Mouse (Mus musculus) liver, embryonic 11.5 days (tissue): ENCODE measurements at regions not wholly inside any gene's neighbourhood (a gene's known extent, or its start where the extent isn't known, plus 50 kb on each side); places are given as distances from the start of the nearest gene placed in this dataset.

Source experiments
- ATAC-seq: fragments of 200-750 bp; cut with Nextera tagmentation; replicated peaks from 2 replicates; pipeline ENCODE4 v1.8.0; 2017; ENCODE audit warnings: moderate number of reproducible peaks, mild to moderate bottlenecking, moderate TSS enrichment, moderate library complexity; ENCODE audit not compliant: low FRiP score
- DNase-seq: peaks from one replicate; pipeline ENCODE4 v3.0.0-alpha.2; 2017; ENCODE audit warnings: low spot score
- H3K27ac ChIP-seq: fragments of 300-500 bp; sonication (generic); 2 replicates; pipeline ENCODE4 v1.5.1; 2014; ENCODE audit warnings: mild to moderate bottlenecking, low read depth, low read length, control low read depth
- H3K27me3 ChIP-seq: fragments of 300-500 bp; sonication (generic); replicated peaks from 2 replicates; pipeline ENCODE4 v1.6.1; 2014; ENCODE audit warnings: low read length, mixed read lengths; ENCODE audit not compliant: control insufficient read depth, insufficient read depth
- H3K36me3 ChIP-seq: fragments of 300-500 bp; sonication (generic); 2 replicates; pipeline ENCODE4 v1.6.1; 2014; ENCODE audit warnings: mild to moderate bottlenecking, low read length, moderate library complexity, mixed read lengths; ENCODE audit not compliant: control insufficient read depth, insufficient read depth
- H3K4me1 ChIP-seq: fragments of 300-500 bp; sonication (generic); replicated peaks from 2 replicates; pipeline ENCODE4 v1.6.1; 2014; ENCODE audit warnings: low read length, mixed read lengths; ENCODE audit not compliant: control insufficient read depth, insufficient read depth
- H3K4me2 ChIP-seq: fragments of 300-500 bp; sonication (generic); 2 replicates; pipeline ENCODE4 v1.6.1; 2014; ENCODE audit warnings: mild to moderate bottlenecking, control low read depth, moderate library complexity
- H3K4me3 ChIP-seq: fragments of 300-500 bp; sonication (generic); 2 replicates; pipeline ENCODE4 v1.5.1; 2014; ENCODE audit warnings: low read depth, low read length, control low read depth
- H3K9ac ChIP-seq: fragments of 300-500 bp; sonication (generic); 2 replicates; pipeline ENCODE4 v1.6.1; 2014; ENCODE audit warnings: low read depth, low read length, control low read depth
- H3K9me3 ChIP-seq: fragments of 300-500 bp; sonication (generic); 2 replicates; pipeline ENCODE4 v1.6.1; 2016; ENCODE audit warnings: low read length, inconsistent platforms, mixed read lengths; ENCODE audit not compliant: control insufficient read depth
- WGBS: fragments of 180-500 bp; shearing (Covaris S2); extraction: QIAGEN DNeasy Blood & Tissue Kit; methylation state at CpG from one replicate; pipeline ENCODE4 v1.1.7; 2014; 5-methylcytosine and 5-hydroxymethylcytosine counted together

GRCm38 (mm10) chr7:125383021-125383420 is 61.5 kb upstream of the Kdm8 start:
- ATAC-seq, result no peak
- DNase-seq, result no peak
- no peak overlapping the region for H3K4me2 ChIP-seq
- H3K9ac ChIP-seq, result no peak overlapping the region
- no peaks in the 10 kb centered on the region for H3K27me3 ChIP-seq
- WGBS, result 41% methylated on average over 2 of the region's 2 CpGs
- H3K9me3 ChIP-seq, result no peaks in the 10 kb centered on the region
- H3K4me3 ChIP-seq, result no peak overlapping the region
- H3K27ac ChIP-seq, result no peak overlapping the region
- H3K4me1 ChIP-seq, result no peaks in the 10 kb centered on the region
- no peaks in the 10 kb centered on the region for H3K36me3 ChIP-seq

DNA sequence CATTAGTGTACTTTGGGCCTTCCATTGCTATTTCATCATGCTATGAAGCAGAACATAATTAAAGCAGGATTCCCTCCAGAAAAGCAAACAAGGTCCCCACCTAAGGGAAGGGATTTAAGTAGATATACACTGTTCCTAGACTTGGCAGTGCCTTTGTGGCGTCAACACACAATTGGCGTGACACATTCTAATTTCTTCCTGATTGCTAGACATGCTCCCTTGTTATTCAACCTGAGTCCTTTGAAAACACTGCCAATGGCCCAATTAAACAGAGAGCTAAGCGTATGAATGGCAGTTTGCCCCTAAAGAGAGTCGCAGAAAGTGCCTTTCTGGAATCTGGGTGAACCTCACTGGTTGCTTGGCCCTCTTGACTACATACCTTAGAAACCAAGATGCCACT is 60.3 kb upstream of the Kdm8 start:
- Histone ChIP-seq H3K9ac (no peak overlapping the region), H3K27me3 (no peaks in the 10 kb centered on the region), H3K4me3 (no peak overlapping the region), H3K4me1 (no peaks in the 10 kb centered on the region), H3K27ac (no peak overlapping the region), H3K4me2 (no peak overlapping the region), H3K36me3 (no peaks in the 10 kb centered on the region), H3K9me3 (no peaks in the 10 kb centered on the region)
- WGBS, result 82% methylated on average over 4 of the region's 4 CpGs
- no peak for DNase-seq
- ATAC-seq, result no peak

GRCm38 (mm10) chr7:125392536-125392935 is 51.9 kb upstream of the Kdm8 start:
- H3K9me3 ChIP-seq, result no peaks in the 10 kb centered on the region
- DNase-seq, result no peak
- WGBS, result 42% methylated on average over 3 of the region's 3 CpGs
- no peak overlapping the region for H3K4me3 ChIP-seq
- ATAC-seq, result no peak
- no peak overlapping the region for H3K9ac ChIP-seq
- no peaks in the 10 kb centered on the region for H3K36me3 ChIP-seq
- H3K27me3 ChIP-seq, result 0 out of 2 replicates have a peak, but pooled peaks cover 2% of the 10 kb centered on the region
- H3K4me1 ChIP-seq, result peaks cover 2% of the 10 kb centered on the region; the same call in 1 of the 2 replicates
- no peak overlapping the region for H3K27ac ChIP-seq
- H3K4me2 ChIP-seq, result no peak overlapping the region

GRCm38 (mm10) chr7:125393228-125393627 is 51.2 kb upstream of the Kdm8 start:
- ATAC-seq, result peak; percentile 22

DNA sequence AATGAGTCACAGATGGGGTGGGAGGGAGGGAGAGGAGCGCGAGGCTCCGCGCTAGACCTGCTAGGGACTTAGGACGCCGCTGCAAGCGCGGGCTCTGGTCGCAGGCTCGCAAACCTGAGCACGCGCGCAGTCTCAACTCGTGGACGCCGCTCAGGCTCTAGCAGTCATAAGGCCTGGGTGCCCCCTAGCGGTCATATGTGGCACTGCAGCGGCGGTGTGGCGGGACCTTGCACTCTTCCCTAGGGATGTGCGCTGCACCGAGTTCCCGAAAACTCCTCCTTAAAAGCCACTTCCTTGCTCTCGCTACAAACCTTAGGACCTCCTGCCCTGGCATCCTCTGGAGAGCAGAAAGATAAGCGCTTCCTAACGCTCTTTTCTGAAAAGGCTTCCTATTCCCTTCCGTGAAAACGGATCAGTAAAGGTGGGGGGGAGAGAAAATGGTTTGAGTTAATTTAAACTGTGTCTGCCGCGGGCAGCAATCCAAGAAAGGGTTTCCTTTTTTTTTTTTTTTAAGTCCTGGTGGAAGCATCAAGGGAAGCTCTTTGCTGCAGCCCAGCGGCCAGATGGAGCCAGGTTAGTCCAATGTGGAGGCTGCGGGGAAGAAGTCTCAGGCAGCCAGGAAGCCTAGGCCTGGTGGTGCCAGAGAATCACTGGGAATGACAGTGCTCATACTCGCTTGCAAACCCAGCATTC is 50.7 kb upstream of the Kdm8 start:
- Histone ChIP-seq H3K36me3 (no peaks in the 10 kb centered on the region), H3K4me2 (peak overlapping the region; percentile 76), H3K9me3 (no peaks in the 10 kb centered on the region), H3K4me1 (peaks cover 2% of the 10 kb centered on the region; the same call in 1 of the 2 replicates), H3K9ac (peak overlapping the region; percentile 51; the same call in 1 of the 2 replicates), H3K27ac (no peak overlapping the region), H3K4me3 (peak overlapping the region; percentile 49), H3K27me3 (0 out of 2 replicates have a peak, but pooled peaks cover 2% of the 10 kb centered on the region)
- ATAC-seq (peak; percentile 76), DNase-seq (peak; percentile 90)
- WGBS, result 1% methylated on average over 33 of the region's 33 CpGs

More at GRCm38 (mm10) chr7:125393228-125393627, 51.2 kb upstream of the Kdm8 start:
- Histone ChIP-seq H3K9me3 (no peaks in the 10 kb centered on the region), H3K27me3 (0 out of 2 replicates have a peak, but pooled peaks cover 2% of the 10 kb centered on the region), H3K4me3 (peak overlapping the region; percentile 49), H3K36me3 (no peaks in the 10 kb centered on the region), H3K4me2 (peak overlapping the region; percentile 76), H3K27ac (no peak overlapping the region), H3K9ac (peak overlapping the region; percentile 51; the same call in 1 of the 2 replicates), H3K4me1 (peaks cover 2% of the 10 kb centered on the region; the same call in 1 of the 2 replicates)
- WGBS, result 2% methylated on average over 16 of the region's 16 CpGs
- DNase-seq, result no peak
